Mouse (Mus musculus): ENCODE measurements at regions not wholly inside any gene's neighbourhood (a gene's known extent, or its start where the extent isn't known, plus 50 kb on each side); places are given as distances from the start of the nearest gene placed in this dataset.

DNA sequence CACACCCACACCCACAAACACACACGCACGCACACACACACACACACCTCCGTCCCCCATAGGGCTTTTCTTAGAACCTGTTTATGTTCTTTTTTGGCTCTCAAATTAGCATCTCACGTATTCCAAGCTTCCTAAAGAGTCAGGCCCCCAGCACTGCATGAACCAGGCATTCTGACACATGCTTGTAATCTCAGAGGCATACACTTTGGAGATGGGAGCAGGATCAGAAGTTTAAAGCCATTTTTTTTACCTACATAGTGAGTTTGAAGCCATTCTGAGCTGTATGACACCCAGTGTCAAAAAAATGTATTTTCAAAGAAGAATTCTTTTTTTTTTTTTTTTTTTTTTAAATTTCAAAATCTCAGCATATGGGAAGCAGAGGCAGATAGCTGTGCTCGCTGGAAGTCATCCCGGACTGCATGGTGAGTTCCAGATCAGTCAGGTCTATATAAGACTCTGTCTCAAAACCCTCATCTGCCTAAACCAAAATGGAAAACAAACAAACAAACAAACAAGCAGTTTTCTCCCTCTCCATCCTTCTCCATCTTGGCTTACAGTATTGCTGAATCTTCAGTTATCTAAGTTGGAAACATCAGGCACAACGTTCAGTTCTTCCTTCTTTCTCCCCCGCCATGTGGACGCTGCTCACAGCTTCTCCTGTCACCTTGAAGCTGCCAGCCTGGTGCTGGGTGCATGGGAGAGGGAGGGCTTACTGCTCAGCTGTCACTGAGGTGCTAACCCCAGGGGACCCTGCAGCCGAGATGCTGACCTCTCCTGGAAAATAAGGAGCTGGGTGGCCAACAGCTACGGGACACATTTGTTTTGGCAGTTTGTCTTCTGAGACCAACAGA is 78.4 kb downstream of the Klf5 start:
- TF ChIP-seq EP300 (IDR thresholded peaks at IDR 0.05) (no peak), CTCF (IDR thresholded peaks at IDR 0.05) (no peak)

Measured in lung, postnatal 0 days (tissue).